Mouse (Mus musculus) megakaryocyte, embryonic 14.5 days (primary cell): ENCODE data around the gene Gm10220.
"Not testable (repeated sequence)": the region's sequence is repeated elsewhere in the genome, so short reads cannot be mapped to it uniquely, and the experiment has no call there.

ENCODE experiments used
- FLI1 ChIP-seq: IDR thresholded peaks from 2 replicates; pipeline ENCODE4 v1.6.1; 2012; ENCODE audit warnings: low read length, inconsistent platforms, mixed read lengths
- GATA1 ChIP-seq: IDR thresholded peaks from 3 replicates; pipeline ENCODE4 v1.6.1; 2012; ENCODE audit warnings: mixed read lengths, low read length, inconsistent platforms, borderline replicate concordance

DNA sequence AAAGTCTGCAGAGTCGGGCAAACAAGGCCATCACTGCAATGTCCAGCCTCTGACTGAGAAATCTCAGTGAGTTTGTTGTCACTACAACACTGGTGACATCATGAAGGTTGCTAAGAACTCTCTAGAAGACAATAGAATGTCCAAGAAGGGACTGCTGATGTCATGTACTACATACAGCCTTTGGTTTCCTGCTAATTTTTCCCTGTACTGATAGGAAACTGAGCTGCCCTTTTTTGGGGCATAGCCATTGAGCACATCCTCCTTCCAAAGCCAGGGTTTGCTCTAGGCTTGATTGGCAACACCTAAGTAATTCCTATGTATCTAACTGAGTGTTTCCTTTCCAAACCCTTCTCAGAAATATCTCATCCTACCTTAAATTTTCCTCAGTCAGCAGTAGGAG, 32.0 kb downstream of the Gm10220 start, which contains the start of gene Gm10471:
- not testable (repeated sequence) for TF ChIP-seq GATA1, FLI1
